Mouse (Mus musculus): Measurements from ENCODE around the gene Fam228a.
"Not testable (repeated sequence)": the region's sequence is repeated elsewhere in the genome, so short reads cannot be mapped to it uniquely, and the experiment has no call there.

Gene Fam228a

DNA sequence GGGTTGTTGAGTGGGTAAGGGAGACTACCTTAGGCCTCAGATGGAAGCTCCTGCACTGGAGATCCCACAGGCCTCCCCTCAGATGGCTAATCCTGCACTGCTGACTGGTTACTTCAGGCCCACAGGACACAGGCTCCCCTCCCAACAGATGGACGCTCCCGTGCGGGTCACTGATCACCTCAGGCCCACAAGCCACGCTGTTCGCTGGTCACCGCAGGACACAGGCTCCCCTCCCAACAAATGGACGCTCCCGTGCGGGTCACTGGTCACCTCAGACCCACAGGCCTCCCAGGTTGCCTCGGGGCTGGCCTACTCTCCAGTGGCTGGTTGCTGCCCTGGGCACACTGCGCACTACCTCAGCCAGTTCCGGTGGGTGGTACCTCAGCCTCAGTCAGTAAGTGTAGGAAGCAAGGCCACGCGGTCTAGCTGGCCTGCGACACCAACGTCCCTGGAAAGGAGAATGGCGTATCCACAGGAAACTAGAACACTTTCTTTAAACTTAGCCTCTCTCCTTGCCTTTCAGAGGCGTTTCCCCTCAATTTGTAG lies at the start of gene Fam228a:
TSS of gene Fam228a (minus strand) at position 400 of the 546 bp plus-strand sequence.
- DNase-seq: no peak

DNA sequence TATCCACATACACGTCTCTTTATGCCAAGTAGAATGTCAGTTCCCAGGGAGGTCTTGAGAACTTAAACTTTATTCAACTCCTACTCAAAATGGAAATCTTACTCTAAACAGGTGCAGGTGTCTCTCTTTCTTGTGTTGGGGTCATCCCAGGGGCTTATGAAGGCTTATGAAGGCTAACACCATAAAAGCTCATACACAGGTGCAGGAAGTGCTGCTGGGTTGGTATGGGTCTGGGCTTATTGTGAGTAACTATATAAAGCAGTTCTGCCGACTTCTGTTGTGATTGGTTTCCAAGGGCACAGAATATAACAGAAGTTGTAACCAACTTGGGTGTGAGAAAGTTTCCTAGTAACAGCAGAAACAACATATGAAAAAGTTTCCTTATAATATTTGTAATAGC lies 46.2 kb upstream of the Fam228a start:
- DNase-seq: no peak

GRCm38 (mm10) chr12:4783598-4783997 lies 45.4 kb upstream of the Fam228a start:
- peak; percentile 51 for DNase-seq

GRCm38 (mm10) chr12:4781725-4782404 lies 43.6 kb upstream of the Fam228a start:
- DNase-seq: not testable (repeated sequence)

DNA sequence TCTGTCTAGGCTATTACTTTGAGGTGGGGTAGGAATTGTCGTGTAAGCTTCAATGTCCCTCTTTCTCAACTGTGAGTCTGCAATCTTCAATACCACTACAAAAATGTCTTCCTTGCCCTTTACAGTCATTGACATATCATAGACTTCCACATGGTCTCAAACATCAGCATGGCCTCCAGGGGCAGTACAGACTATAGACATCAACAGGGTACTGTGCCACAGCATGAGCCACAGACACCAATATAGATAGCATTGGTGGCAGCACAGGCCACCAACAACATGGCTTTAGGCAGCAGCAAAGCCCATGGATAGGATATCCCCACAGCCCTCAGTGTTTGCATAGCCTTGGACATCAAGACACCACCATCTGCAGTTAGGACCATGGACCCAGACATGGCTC lies 43.0 kb upstream of the Fam228a start:
- no peak for DNase-seq

DNA sequence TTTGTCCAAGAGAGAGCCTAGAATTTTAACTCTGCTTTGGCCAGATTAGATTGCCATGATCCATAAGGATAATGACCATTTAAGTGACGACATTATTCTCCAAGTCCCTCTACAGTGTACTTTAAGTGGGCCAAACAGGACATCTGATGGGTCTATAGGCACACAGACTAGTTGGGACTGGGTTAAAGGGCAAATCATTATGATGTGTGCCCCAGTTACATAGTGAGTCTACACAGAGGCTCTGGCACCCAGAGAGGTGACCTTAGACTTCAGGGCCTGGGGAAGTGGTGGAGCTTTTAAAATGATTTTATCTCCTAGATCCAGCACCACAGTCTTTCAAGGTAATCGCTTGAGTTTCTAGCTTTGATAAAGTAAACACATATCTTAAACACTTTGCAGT lies 42.0 kb upstream of the Fam228a start:
- DNase-seq: no peak

DNA sequence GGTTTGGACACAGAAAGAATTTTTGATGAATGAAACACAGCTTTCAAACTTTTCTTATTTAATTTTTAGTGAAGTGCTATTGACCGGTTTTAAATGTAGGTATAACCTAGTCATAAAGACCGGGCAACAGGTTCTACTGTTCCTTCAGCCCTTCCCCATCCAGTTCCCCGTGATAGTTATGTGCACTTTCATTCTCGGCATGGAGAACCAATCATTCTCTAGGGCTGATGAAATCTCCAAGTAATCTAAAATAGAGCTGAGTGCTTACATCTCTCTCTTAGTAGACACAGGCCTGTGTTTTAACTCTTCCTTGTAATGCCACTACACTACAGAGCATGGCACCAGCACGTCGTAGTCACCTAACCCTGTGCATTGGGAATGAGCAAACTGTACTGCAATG lies 39.5 kb upstream of the Fam228a start:
- no peak for DNase-seq

DNA sequence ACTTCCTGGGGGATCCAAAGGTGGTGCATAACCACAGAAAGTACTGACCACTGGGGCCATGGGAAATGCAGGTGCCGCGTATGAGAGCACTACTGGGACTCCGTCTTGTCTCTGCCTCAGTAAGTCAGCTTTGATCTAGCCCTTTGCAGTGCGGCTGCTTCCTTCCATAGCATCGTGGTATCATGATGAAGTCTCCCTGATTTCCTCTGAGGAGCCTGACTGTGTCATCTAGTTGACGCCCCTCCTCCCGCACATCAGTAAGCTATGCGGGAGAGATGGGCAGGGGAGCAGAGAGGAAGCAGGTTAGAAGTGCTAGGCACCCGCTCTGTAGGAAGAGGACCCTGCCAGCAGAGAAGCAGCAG lies 37.3 kb upstream of the Fam228a start:
- no peak for DNase-seq

GRCm38 (mm10) chr12:4774895-4775587 lies 36.8 kb upstream of the Fam228a start:
- no peak for DNase-seq

DNA sequence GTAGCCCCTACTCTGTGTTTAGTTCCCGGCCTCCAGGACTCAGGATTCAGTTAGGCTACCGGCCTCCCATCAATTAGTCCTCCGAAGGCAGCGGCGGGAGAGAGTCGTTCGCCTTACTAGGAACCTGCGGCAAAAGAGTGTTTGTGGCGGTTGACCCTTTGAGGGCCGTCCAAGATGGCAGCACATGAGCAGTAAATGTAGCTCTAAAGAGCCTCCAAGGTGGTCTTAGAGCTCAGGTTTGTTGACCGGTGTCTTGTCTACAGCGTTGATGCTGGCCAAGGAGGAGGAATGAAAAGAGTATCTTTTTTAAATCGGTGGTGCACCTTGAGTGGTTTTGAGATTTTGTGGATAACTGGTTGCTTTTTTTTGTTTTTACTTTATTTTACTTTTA lies 31.1 kb upstream of the Fam228a start:
- no peak for DNase-seq

GRCm38 (mm10) chr12:4768492-4769332 lies 30.5 kb upstream of the Fam228a start, which contains the start of the genes Pfn4 and Fam228b:
Gene Pfn4, plus strand, starts transcription at chr12:4769022.
Gene Fam228b, minus strand, starts transcription at chr12:4769267.
- peak; percentile 95 for DNase-seq

DNA sequence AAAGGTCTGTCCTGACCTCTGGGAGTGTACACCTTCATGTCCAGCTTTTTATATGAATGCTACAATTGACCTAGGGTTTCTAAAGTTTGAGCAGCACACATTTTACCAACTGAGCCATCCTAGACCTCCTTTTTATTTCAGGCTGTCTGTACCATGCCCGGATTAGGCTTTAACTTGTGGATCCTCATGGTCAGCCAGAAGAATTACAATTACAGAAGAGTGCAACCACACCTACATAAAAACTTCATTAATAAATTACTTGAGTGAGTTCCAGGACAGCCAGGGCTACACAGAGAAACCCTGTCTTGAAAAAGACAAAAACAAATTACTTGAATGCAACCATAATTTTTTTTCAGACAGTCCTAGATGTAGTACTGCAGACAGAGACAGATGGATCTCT lies 18.8 kb upstream of the Fam228a start:
- DNase-seq: no peak

DNA sequence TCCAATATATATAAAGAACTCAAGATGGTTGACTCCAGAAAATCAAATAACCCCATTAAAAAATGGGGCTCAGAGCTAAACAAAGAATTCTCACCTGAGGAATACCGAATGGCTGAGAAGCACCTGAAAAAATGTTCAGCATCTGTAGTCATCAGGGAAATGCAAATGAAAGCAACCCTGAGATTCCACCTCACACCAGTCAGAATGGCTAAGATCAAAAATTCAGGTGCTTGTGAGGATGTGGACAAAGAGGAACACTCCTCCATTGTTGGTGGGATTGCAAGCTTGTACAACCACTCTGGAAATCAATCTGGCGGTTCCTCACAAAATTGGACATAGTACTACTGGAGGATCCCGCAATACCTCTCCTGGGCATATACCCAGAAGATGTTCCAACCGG lies 16.2 kb upstream of the Fam228a start:
- DNase-seq: not testable (repeated sequence)

- DNase-seq: no peak
Observed at GRCm38 (mm10) chr12:4744486-4744885, 6.3 kb upstream of the Fam228a start.

DNA sequence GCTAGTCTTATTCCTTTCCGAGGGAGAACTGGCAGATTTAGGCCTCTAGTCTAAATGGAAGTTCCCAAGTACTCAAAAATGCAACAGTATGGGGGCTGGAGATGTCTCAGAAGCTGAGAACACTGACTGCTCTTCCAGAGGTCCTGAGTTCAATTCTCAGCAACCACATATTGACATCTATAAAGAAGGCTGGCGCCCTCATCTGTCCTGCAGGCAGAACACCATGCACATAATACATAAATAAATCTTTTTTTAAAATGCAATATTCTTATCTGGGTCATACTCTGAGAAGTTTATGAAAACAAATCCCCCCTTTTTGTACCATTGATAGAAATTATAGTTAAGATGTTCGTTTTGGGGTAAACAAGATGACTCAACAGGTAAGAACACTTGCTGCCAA lies 4.0 kb upstream of the Fam228a start:
- DNase-seq: no peak

GRCm38 (mm10) chr12:4740823-4741222 lies 2.6 kb upstream of the Fam228a start:
- no peak for DNase-seq

DNA sequence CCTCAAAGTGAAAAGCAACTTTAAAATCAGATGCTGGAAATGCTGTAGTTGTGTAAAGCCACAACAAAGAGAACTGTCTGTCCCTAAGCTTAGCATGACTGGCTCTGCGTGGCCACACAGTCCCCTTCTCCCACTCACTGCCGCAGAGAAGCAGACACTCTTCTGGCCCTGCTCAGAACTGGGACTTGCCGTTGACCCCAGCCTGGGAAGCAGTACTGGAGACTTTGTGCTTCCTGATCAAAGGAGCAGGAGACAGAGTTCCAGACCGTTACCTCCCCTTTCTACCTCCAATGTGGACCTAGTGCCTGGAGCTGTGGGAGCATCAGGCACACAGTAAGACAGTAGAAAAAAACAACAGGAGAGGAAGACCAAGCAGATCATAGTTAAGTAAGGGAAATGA lies 5.9 kb downstream of the Fam228a start:
- DNase-seq: no peak

DNA sequence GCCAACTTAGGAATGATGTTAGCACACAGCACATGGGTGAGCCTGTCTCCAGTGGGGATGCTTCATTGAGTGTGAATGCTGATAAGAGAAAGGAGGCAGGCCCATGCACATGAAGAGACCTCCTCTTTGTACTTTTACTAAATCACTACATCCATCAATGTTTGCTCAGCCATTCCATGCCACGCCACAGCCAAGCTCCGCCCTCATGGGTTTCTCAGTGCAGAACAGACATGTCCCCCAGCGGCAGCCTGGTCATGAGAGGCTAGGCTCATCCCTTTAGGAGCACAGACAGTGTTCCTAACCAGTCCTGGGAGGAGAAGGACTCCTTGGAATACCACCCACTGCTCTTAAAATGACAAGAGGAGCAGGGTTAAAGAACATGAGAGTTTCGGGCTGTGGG lies 6.6 kb downstream of the Fam228a start:
- no peak for DNase-seq

DNA sequence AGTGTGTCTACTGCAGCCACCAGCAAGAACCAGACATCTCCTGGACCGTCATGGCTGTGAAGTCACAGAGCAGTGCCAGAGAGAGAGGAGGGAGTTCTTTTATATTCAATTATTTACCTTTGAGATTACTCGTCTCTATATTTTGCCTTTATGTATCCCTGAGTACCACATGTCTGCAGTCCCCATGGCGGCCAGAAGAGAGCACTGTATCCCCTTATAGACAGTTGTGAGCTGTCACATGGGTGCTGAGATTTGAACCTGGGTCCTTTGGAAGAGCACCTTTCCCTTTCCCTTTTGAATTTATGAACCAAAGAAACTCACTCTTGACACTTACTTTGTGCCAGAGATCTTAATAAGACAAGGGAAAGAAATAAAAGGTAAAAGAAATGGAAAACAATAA lies 9.1 kb downstream of the Fam228a start:
- no peak for DNase-seq

DNA sequence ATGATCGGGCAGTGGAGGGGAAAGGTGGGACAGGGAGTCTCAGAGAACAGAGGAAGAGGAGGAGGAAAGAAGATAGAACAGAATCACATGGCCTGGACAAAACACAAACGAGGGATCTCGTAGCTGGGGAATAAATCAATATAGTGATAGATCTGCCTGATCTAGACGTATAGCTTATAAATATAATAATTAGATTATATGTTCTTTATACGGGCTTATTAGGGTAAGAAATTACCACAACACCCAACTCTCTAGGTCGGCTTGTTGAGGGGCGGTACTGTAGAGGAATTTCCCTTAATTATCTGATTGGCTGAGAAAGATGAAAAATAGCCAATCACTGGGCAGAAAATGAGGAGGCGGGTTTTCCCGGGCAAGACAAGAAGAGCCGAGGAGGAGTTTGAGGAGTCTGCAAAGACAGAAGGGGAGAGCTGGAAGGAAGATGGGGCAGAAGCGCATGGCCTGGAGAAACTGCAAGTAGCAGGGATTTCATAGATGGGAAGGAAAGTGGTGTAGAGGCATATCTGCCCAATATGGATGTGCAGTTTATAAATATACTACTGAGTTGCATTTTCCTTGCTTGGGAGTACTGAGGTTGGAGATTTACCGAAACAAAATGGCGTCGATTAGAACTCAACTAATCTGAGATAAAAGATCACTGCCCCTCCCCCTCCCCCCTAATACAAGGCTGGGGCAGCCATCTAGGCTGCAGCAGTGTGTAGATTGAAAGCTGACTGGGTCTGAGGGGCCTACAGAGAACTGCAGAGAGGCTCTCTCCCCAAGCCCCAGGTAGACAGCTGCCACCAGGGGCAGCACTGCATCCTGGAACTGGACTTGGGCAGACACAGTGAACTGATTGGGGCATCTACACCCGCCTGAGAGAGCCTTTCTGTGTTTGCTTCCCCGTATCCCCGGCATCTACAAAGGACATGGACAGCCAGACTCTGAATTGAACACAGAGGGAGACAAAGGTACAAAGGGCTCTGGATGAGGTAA lies 18.2 kb downstream of the Fam228a start:
- DNase-seq: no peak

- DNase-seq: no peak
Observed at GRCm38 (mm10) chr12:4719066-4719761, 19.0 kb downstream of the Fam228a start.

GRCm38 (mm10) chr12:4717417-4717816 lies 20.8 kb downstream of the Fam228a start:
- no peak for DNase-seq
